Mouse (Mus musculus) neural tube, embryonic 15.5 days (tissue): ENCODE results near the gene Polg2. TPM values are rescaled to one million over a fixed set of nuclear protein-coding genes. Genes with fewer than 3 reads are reported as not detected.
"Not testable (repeated sequence)": the region's sequence is repeated elsewhere in the genome, so short reads cannot be mapped to it uniquely, and the experiment has no call there.

Experiments used
- ATAC-seq: fragments of 200-750 bp; cut with Nextera tagmentation; 2 replicates; pipeline ENCODE4 v1.8.0; 2017; ENCODE audit warnings: mild to moderate bottlenecking, moderate TSS enrichment, moderate library complexity; ENCODE audit not compliant: low FRiP score
- H3K27ac ChIP-seq: fragments of 300-500 bp; sonication (generic); replicated peaks from 2 replicates; pipeline ENCODE4 v1.5.1; 2015; ENCODE audit warnings: mild to moderate bottlenecking, inconsistent platforms
- H3K27me3 ChIP-seq: fragments of 300-500 bp; sonication (generic); replicated peaks from 2 replicates; pipeline ENCODE4 v1.6.1; 2015; ENCODE audit warnings: inconsistent platforms
- H3K36me3 ChIP-seq: fragments of 300-500 bp; sonication (generic); 2 replicates; pipeline ENCODE4 v1.6.1; 2015; ENCODE audit warnings: inconsistent platforms
- H3K4me1 ChIP-seq: fragments of 300-500 bp; sonication (generic); 2 replicates; pipeline ENCODE4 v1.6.1; 2015; ENCODE audit warnings: inconsistent platforms
- H3K4me2 ChIP-seq: fragments of 300-500 bp; sonication (generic); 2 replicates; pipeline ENCODE4 v1.6.1; 2015; ENCODE audit warnings: inconsistent platforms, mild to moderate bottlenecking, moderate library complexity
- H3K4me3 ChIP-seq: fragments of 300-500 bp; sonication (generic); replicated peaks from 2 replicates; pipeline ENCODE4 v1.5.1; 2015; ENCODE audit warnings: mild to moderate bottlenecking, inconsistent platforms
- H3K9ac ChIP-seq: fragments of 300-500 bp; sonication (generic); replicated peaks from 2 replicates; pipeline ENCODE4 v1.6.1; 2015; ENCODE audit warnings: mild to moderate bottlenecking, inconsistent platforms
- H3K9me3 ChIP-seq: fragments of 300-500 bp; sonication (generic); replicated peaks from 2 replicates; pipeline ENCODE4 v1.6.1; 2016; ENCODE audit warnings: inconsistent platforms
- WGBS: fragments of 180-500 bp; shearing (Covaris S2); methylation state at CpG from one replicate; pipeline ENCODE4 v1.1.7; 2015; ENCODE audit warnings: mixed read lengths; 5-methylcytosine and 5-hydroxymethylcytosine counted together
- polyA plus RNA-seq: library from polyadenylated mRNA; unstranded; fragments of >200 nt; fragmentation: Nextera tagmentation; extraction: Ambion mirVana; gene quantifications from 2 replicates; pipeline ENCODE4 v1.2.1, GENCODE M21; 2015

The Polg2 gene
- polyA plus RNA-seq, 1 experiment from 2014 or later: 9.1 TPM

- peak overlapping the region; percentile 28; the same call in 1 of the 2 replicates for H3K9ac ChIP-seq
- H3K4me3 ChIP-seq: no peak overlapping the region
- H3K4me2 ChIP-seq: 0 out of 2 replicates have a peak overlapping the region, but pooled peaks have one; percentile 19
- WGBS: 9% methylated on average over 12 of the region's 12 CpGs
- H3K36me3 ChIP-seq: no peaks in the 10 kb centered on the region
- no peak for ATAC-seq
- no peaks in the 10 kb centered on the region for H3K27me3 ChIP-seq
- no peaks in the 10 kb centered on the region for H3K9me3 ChIP-seq
- peak overlapping the region; percentile 80 for H3K27ac ChIP-seq
- H3K4me1 ChIP-seq: peaks cover 24% of the 10 kb centered on the region
Measured at GRCm38 (mm10) chr11:106737178-106737621, 42.1 kb downstream of the Polg2 start.

GRCm38 (mm10) chr11:106736614-106737013 is 42.7 kb downstream of the Polg2 start:
- WGBS: 54% methylated on average over 3 of the region's 3 CpGs
- H3K4me1 ChIP-seq: peaks cover 24% of the 10 kb centered on the region
- H3K27me3 ChIP-seq: no peaks in the 10 kb centered on the region
- no peaks in the 10 kb centered on the region for H3K36me3 ChIP-seq
- ATAC-seq: no peak
- H3K4me2 ChIP-seq: no peak overlapping the region
- no peak overlapping the region for H3K9ac ChIP-seq
- peak overlapping the region; percentile 80 for H3K27ac ChIP-seq
- H3K4me3 ChIP-seq: no peak overlapping the region
- H3K9me3 ChIP-seq: no peaks in the 10 kb centered on the region

GRCm38 (mm10) chr11:106730714-106731113 is 48.6 kb downstream of the Polg2 start:
- WGBS: 72% methylated on average over 4 of the region's 4 CpGs

DNA sequence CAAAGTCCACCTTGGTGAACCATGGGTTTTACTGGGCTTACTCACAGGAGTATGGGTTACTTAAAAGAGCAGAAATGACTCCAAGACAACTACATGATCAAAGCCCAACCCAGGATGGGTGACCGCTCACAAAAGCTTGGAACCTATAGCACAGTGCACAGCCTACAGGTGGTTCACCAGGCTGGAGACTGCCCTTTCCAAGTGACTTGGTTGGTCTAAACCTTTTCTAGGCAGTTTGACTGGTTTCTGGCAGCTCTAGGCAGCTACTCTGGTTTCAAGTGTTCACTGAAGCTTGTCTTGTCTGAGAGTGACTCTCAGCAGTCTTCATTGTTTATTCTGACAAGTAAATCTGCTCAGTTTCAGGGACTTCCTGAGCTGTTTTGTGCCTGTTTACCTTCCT is 49.7 kb downstream of the Polg2 start:
- peaks cover 11% of the 10 kb centered on the region; the same call in 1 of the 2 replicates for H3K4me1 ChIP-seq
- no peaks in the 10 kb centered on the region for H3K27me3 ChIP-seq
- H3K27ac ChIP-seq: no peak overlapping the region
- H3K9ac ChIP-seq: no peak overlapping the region
- no peak overlapping the region for H3K4me2 ChIP-seq
- H3K4me3 ChIP-seq: no peak overlapping the region
- no peaks in the 10 kb centered on the region for H3K9me3 ChIP-seq
- no peak for ATAC-seq
- WGBS: 100% methylated on average over 1 of the region's 1 CpGs
- no peaks in the 10 kb centered on the region for H3K36me3 ChIP-seq

More at GRCm38 (mm10) chr11:106730714-106731113, 48.6 kb downstream of the Polg2 start:
- Histone ChIP-seq H3K4me1 (peaks cover 11% of the 10 kb centered on the region; the same call in 1 of the 2 replicates), H3K9ac (no peak overlapping the region), H3K4me2 (no peak overlapping the region), H3K4me3 (no peak overlapping the region), H3K27me3 (no peaks in the 10 kb centered on the region), H3K27ac (0 out of 2 replicates have a peak overlapping the region, but pooled peaks have one; percentile 6), H3K9me3 (no peaks in the 10 kb centered on the region), H3K36me3 (no peaks in the 10 kb centered on the region)
- no peak for ATAC-seq

GRCm38 (mm10) chr11:106728402-106729366 is 50.7 kb downstream of the Polg2 start:
- H3K9ac ChIP-seq: no peak overlapping the region
- H3K4me3 ChIP-seq: no peak overlapping the region
- ATAC-seq: no peak
- no peak overlapping the region for H3K4me2 ChIP-seq
- H3K36me3 ChIP-seq: no peaks in the 10 kb centered on the region
- no peak overlapping the region for H3K27ac ChIP-seq
- H3K4me1 ChIP-seq: peaks cover 11% of the 10 kb centered on the region; the same call in 1 of the 2 replicates
- H3K27me3 ChIP-seq: no peaks in the 10 kb centered on the region
- no peaks in the 10 kb centered on the region for H3K9me3 ChIP-seq
- WGBS: 88% methylated on average over 10 of the region's 10 CpGs

GRCm38 (mm10) chr11:106727967-106728366 is 51.4 kb downstream of the Polg2 start:
- Histone ChIP-seq H3K9ac (no peak overlapping the region), H3K36me3 (no peaks in the 10 kb centered on the region), H3K27me3 (no peaks in the 10 kb centered on the region), H3K9me3 (no peaks in the 10 kb centered on the region), H3K27ac (no peak overlapping the region), H3K4me1 (peaks cover 11% of the 10 kb centered on the region; the same call in 1 of the 2 replicates), H3K4me2 (no peak overlapping the region), H3K4me3 (no peak overlapping the region)
- ATAC-seq: no peak
- 20% methylated on average over 5 of the region's 5 CpGs for WGBS

DNA sequence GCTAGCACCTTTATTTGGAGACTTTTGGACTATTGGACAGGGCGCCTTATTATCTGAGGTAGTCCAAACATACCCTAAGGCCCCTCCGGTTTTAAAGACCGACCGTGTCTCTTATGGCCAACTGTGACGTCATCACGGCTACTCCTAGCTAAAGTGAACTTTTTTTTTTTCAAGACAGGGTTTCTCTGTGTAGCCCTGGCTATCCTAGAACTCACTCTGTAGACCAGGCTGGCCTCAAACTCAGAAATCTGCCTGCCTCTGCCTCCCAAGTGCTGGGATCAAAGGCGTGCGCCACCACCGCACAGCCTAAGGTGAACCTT is 54.5 kb downstream of the Polg2 start:
- H3K36me3 ChIP-seq, H3K4me2 ChIP-seq, H3K27ac ChIP-seq, H3K27me3 ChIP-seq, H3K4me3 ChIP-seq, H3K9me3 ChIP-seq, H3K9ac ChIP-seq, ATAC-seq: not testable (repeated sequence)
- peaks cover 13% of the 10 kb centered on the region; the same call in 1 of the 2 replicates for H3K4me1 ChIP-seq
- WGBS: 95% methylated on average over 9 of the region's 9 CpGs

- H3K4me3 ChIP-seq: no peak overlapping the region
- no peak overlapping the region for H3K27ac ChIP-seq
- peaks cover 13% of the 10 kb centered on the region; the same call in 1 of the 2 replicates for H3K4me1 ChIP-seq
- no peak for ATAC-seq
- no peaks in the 10 kb centered on the region for H3K27me3 ChIP-seq
- H3K4me2 ChIP-seq: no peak overlapping the region
- H3K9ac ChIP-seq: no peak overlapping the region
- 83% methylated on average over 10 of the region's 10 CpGs for WGBS
- no peaks in the 10 kb centered on the region for H3K9me3 ChIP-seq
- H3K36me3 ChIP-seq: no peaks in the 10 kb centered on the region
Measured at GRCm38 (mm10) chr11:106724176-106724915, 55.0 kb downstream of the Polg2 start.

DNA sequence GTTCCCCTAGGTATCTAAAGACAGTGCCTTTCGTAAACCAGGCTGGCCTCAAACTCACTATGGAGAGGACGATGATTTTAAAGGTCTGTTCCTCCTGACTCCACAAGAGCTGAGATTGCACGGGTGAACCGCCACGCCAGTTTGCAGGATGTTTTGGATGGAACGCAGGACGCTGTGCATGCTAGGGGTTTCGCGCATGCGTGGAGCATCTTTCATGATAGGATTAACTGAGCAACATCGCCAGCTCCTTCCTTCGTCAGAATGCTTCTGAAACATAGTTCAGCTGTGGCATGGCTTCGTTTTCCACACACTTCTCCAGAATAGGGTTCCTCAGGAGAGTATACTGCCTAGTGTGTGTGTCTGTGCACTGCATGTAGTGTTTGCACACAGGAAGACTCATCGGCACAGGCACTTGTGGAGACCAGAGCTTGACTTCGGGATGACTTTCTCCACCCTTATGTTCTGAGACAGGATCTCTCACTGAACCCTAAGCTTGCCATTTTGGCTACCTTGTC is 55.7 kb downstream of the Polg2 start:
- Histone ChIP-seq H3K27ac (no peak overlapping the region), H3K9me3 (no peaks in the 10 kb centered on the region), H3K27me3 (no peaks in the 10 kb centered on the region), H3K4me1 (peaks cover 13% of the 10 kb centered on the region; the same call in 1 of the 2 replicates), H3K4me2 (peak overlapping the region; percentile 17; the same call in 1 of the 2 replicates), H3K36me3 (no peaks in the 10 kb centered on the region), H3K4me3 (no peak overlapping the region), H3K9ac (no peak overlapping the region)
- no peak for ATAC-seq
- WGBS: 79% methylated on average over 15 of the region's 15 CpGs

DNA sequence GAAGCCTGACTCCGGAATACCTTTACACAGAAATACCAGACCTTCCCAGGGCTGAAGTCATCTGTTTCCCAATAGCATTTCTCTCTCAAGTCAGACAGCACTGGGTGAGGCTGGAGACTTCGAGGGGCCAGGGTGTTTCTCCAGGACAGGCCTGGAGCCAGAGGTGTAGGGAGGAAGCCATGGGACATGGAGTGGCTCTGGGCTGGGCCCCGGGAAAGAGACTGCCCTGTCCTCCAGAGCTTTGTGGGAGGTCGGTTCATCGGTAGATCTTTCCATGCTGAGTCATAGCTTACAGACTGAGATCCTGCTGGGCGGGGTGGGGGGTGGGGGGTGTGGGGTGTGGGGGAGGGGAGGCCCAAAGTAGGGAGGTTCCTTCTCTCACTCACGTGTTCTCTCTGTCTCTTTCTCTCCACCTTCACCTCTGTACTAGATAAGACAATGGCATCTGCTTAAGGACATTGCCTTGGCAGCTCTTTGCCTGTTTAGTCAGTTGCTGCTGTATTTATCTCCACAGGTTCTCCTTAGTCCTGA is 56.4 kb downstream of the Polg2 start:
- 0 out of 2 replicates have a peak overlapping the region, but pooled peaks have one; percentile 17 for H3K4me2 ChIP-seq
- peaks cover 7% of the 10 kb centered on the region; the same call in 1 of the 2 replicates for H3K4me1 ChIP-seq
- no peaks in the 10 kb centered on the region for H3K27me3 ChIP-seq
- 5% methylated on average over 7 of the region's 7 CpGs for WGBS
- ATAC-seq: no peak
- H3K9ac ChIP-seq: no peak overlapping the region
- H3K9me3 ChIP-seq: no peaks in the 10 kb centered on the region
- no peak overlapping the region for H3K27ac ChIP-seq
- no peaks in the 10 kb centered on the region for H3K36me3 ChIP-seq
- no peak overlapping the region for H3K4me3 ChIP-seq

- 85% methylated on average over 8 of the region's 8 CpGs for WGBS
- Histone ChIP-seq H3K4me2 (no peak overlapping the region), H3K9me3 (no peaks in the 10 kb centered on the region), H3K9ac (no peak overlapping the region), H3K27me3 (no peaks in the 10 kb centered on the region), H3K36me3 (no peaks in the 10 kb centered on the region), H3K27ac (no peak overlapping the region), H3K4me1 (0 out of 2 replicates have a peak, but pooled peaks cover 2% of the 10 kb centered on the region), H3K4me3 (no peak overlapping the region)
- no peak for ATAC-seq
Measured at GRCm38 (mm10) chr11:106720379-106720778, 59.0 kb downstream of the Polg2 start.
